ENCODE assay signal across 10 mouse cellular contexts in genomic region chr2:180051986-180052733, GRCm38 (mm10). TPM values are rescaled to one million over a fixed set of nuclear protein-coding genes. Genes with fewer than 3 reads are reported as not detected.
DNase-seq lines count a peak whose midpoint lies in the region; ATAC-seq and TF ChIP-seq lines count a peak whose summit lies in the region.
"Had no signal": no experiment of that assay in that cellular context is flagged by ENCODE, and none has a peak within 500 bp of the region (broad histone marks: within the 10 kb centered on the region; RNA-seq: fewer than 3 reads in every experiment).

No protein-coding gene starts in this region.

- no peak overlapping the region for H3K27ac ChIP-seq in kidney, embryonic 15.5 days
- H3K27ac ChIP-seq: embryonic facial prominence, embryonic 12.5 days had no signal

- no peaks in the 10 kb centered on the region for H3K27me3 ChIP-seq in kidney, embryonic 15.5 days
- H3K27me3 ChIP-seq in E14TG2a.4 (ENCODE audit: insufficient read depth, low read length) = no peaks in the 10 kb centered on the region
- H3K27me3 ChIP-seq: embryonic facial prominence, embryonic 12.5 days had no signal

- peaks cover 9% of the 10 kb centered on the region; the same call in 1 of the 2 replicates for H3K4me1 ChIP-seq in kidney, embryonic 15.5 days
- H3K4me1 ChIP-seq in E14TG2a.4 (replicated peaks; ENCODE audit: low read depth, low read length) = peaks cover 21% of the 10 kb centered on the region
- H3K4me1 ChIP-seq: embryonic facial prominence, embryonic 12.5 days had no signal

- H3K4me3 ChIP-seq in kidney, embryonic 15.5 days (replicated peaks) = no peak overlapping the region
- no peak overlapping the region for H3K4me3 ChIP-seq in E14TG2a.4 (replicated peaks; ENCODE audit: low read length)
- H3K4me3 ChIP-seq: embryonic facial prominence, embryonic 12.5 days had no signal

- no peak overlapping the region for H3K4me2 ChIP-seq in kidney, embryonic 15.5 days
- H3K4me2 ChIP-seq: embryonic facial prominence, embryonic 12.5 days had no signal

- ATAC-seq in kidney, embryonic 15.5 days (replicated peaks; ENCODE audit: low FRiP score) = no peak

- DNase-seq in kidney, adult 11 months = peak; percentile 35
- DNase-seq in adipocyte (ENCODE audit: low spot score) = peak; percentile 55
- DNase-seq in lung, postnatal 10 days = peak; percentile 55
- no peak for DNase-seq in layer of hippocampus, postnatal 36 days
- no peak for DNase-seq in spleen, adult 12 weeks (ENCODE audit: low spot score)
- DNase-seq in left cerebral cortex, postnatal 36 days (ENCODE audit: low spot score in 2 of 2) = no peak

- WGBS in kidney, embryonic 15.5 days = 88% methylated on average over 14 of the region's 14 CpGs

- TF ChIP-seq CTCF in E14TG2a.4 (conservative IDR thresholded peaks at IDR 0.05; ENCODE audit: low read length) = peak; percentile 65

- H3K9me3 ChIP-seq in kidney, embryonic 15.5 days (replicated peaks) = no peaks in the 10 kb centered on the region
- no peaks in the 10 kb centered on the region for H3K9me3 ChIP-seq in E14TG2a.4 (ENCODE audit: low read length)
- H3K9me3 ChIP-seq: embryonic facial prominence, embryonic 12.5 days had no signal

- peaks cover 52% of the 10 kb centered on the region for H3K36me3 ChIP-seq in kidney, embryonic 15.5 days
- peaks cover 45% of the 10 kb centered on the region for H3K36me3 ChIP-seq in E14TG2a.4 (ENCODE audit: insufficient read depth, low read length)

- no peak overlapping the region for H3K9ac ChIP-seq in kidney, embryonic 15.5 days
- H3K9ac ChIP-seq: embryonic facial prominence, embryonic 12.5 days had no signal

- intact Hi-C loops in left cerebral cortex, postnatal 36 days (cut with DNase I) = loop anchor here (2.0 kb wide), 1 partner anchor 133 kb away; no protein-coding TSS in a partner anchor

RNA-seq across cellular contexts. Expression of gene Ss18l1, which starts 9.9 kb away (rescaled TPM):
- polyA plus RNA-seq in kidney, embryonic 15.5 days (2015; fragmentation: Nextera tagmentation; extraction: Ambion mirVana) = 6.3 and 6.4 TPM in 2 replicates
- total RNA-seq in layer of hippocampus, postnatal 36 days (2021) = 10 to 100 TPM; 42.2 to 43.7 TPM
- total RNA-seq in left cerebral cortex, postnatal 36 days (2021) = 10 to 100 TPM; 36.1 to 39.1 TPM

RNA-seq across cellular contexts. Expression of gene Psma7, which starts 9.9 kb away (rescaled TPM):
- 615 and 646 TPM in 2 replicates for polyA plus RNA-seq in kidney, embryonic 15.5 days (2015; fragmentation: Nextera tagmentation; extraction: Ambion mirVana)
- total RNA-seq in layer of hippocampus, postnatal 36 days (2021) = 100 to 1,000 TPM; 164 to 173 TPM
- 100 to 1,000 TPM; 163 to 172 TPM for total RNA-seq in left cerebral cortex, postnatal 36 days (2021)

RNA-seq across cellular contexts. Expression of gene Mtg2, which starts 18.2 kb away (rescaled TPM):
- polyA plus RNA-seq in kidney, embryonic 15.5 days (2015; fragmentation: Nextera tagmentation; extraction: Ambion mirVana) = 26.4 TPM in 2 replicates
- 10 to 100 TPM; 18.3 to 25.3 TPM for total RNA-seq in layer of hippocampus, postnatal 36 days (2021)
- 10 to 100 TPM; 12.6 to 19.1 TPM for total RNA-seq in left cerebral cortex, postnatal 36 days (2021)

RNA-seq across cellular contexts. Expression of gene Lsm14b, which starts 27.4 kb away (rescaled TPM):
- 9.5 and 10.1 TPM in 2 replicates for polyA plus RNA-seq in kidney, embryonic 15.5 days (2015; fragmentation: Nextera tagmentation; extraction: Ambion mirVana)
- 100 to 1,000 TPM in 1 of 2 experiments, 10 to 100 TPM in 1; 97.5 to 105 TPM for total RNA-seq in layer of hippocampus, postnatal 36 days (2021)
- total RNA-seq in left cerebral cortex, postnatal 36 days (2021) = 100 to 1,000 TPM; 107 to 114 TPM

RNA-seq across cellular contexts. Expression of gene Hrh3, which starts 52.1 kb away (rescaled TPM):
- polyA plus RNA-seq in kidney, embryonic 15.5 days (2015; fragmentation: Nextera tagmentation; extraction: Ambion mirVana) = not detected in 2 replicates
- total RNA-seq in layer of hippocampus, postnatal 36 days (2021) = 10 to 100 TPM; 42.8 to 44.2 TPM
- 10 to 100 TPM; 94.8 to 99.4 TPM for total RNA-seq in left cerebral cortex, postnatal 36 days (2021)
- total RNA-seq: neutrophil, adult 5-6 weeks had no signal

Comparison
In these comparisons a context has a peak if more than half of its experiments do, and no peak if none do; other contexts are left out.
1. DNase-seq: peak in kidney, adult 11 months (single experiment), adipocyte (single experiment) and lung, postnatal 10 days (single experiment); none in layer of hippocampus, postnatal 36 days (0 of 2), spleen, adult 12 weeks (single experiment) and left cerebral cortex, postnatal 36 days (0 of 2).